Mouse (Mus musculus): ENCODE measurements at regions not wholly inside any gene's neighbourhood (a gene's known extent, or its start where the extent isn't known, plus 50 kb on each side); places are given as distances from the start of the nearest gene placed in this dataset.
"Not testable (repeated sequence)": the region's sequence is repeated elsewhere in the genome, so short reads cannot be mapped to it uniquely, and the experiment has no call there.

- DNase-seq = no peak
These were observed 611.9 kb downstream of the A830018L16Rik start for GRCm38 (mm10) chr1:12025791-12026190.

- DNase-seq = no peak
These were observed 613.5 kb downstream of the A830018L16Rik start for GRCm38 (mm10) chr1:12027442-12027841.

- no peak for DNase-seq
These were observed 614.2 kb downstream of the A830018L16Rik start for GRCm38 (mm10) chr1:12028074-12028473.

- no peak for DNase-seq
These were observed 638.1 kb downstream of the A830018L16Rik start for GRCm38 (mm10) chr1:12051931-12052482.

- no peak for DNase-seq
These were observed 642.1 kb downstream of the A830018L16Rik start for GRCm38 (mm10) chr1:12055865-12056560.

GRCm38 (mm10) chr1:12065016-12065513 is 651.2 kb downstream of the A830018L16Rik start:
- no peak for DNase-seq

GRCm38 (mm10) chr1:12092564-12093504 is 678.9 kb downstream of the A830018L16Rik start:
- no peak for DNase-seq

GRCm38 (mm10) chr1:12115041-12115828 is 701.3 kb downstream of the A830018L16Rik start:
- no peak for DNase-seq

- DNase-seq = no peak
These were observed 703.2 kb downstream of the A830018L16Rik start for GRCm38 (mm10) chr1:12117083-12117482.

GRCm38 (mm10) chr1:12120926-12121325 is 707.0 kb downstream of the A830018L16Rik start:
- no peak for DNase-seq

- DNase-seq = not testable (repeated sequence)
These were observed 712.7 kb downstream of the A830018L16Rik start for GRCm38 (mm10) chr1:12126611-12127010.

- no peak for DNase-seq
These were observed 756.6 kb downstream of the A830018L16Rik start for GRCm38 (mm10) chr1:12170503-12170902.

GRCm38 (mm10) chr1:12189646-12190233 is 775.8 kb downstream of the A830018L16Rik start:
- no peak for DNase-seq

- no peak for DNase-seq
These were observed 778.7 kb downstream of the A830018L16Rik start for GRCm38 (mm10) chr1:12192588-12192987.

- DNase-seq = no peak
These were observed 817.2 kb downstream of the A830018L16Rik start for GRCm38 (mm10) chr1:12231089-12231488.

- no peak for DNase-seq
These were observed 828.2 kb downstream of the A830018L16Rik start for GRCm38 (mm10) chr1:12242090-12242489.

- no peak for DNase-seq
These were observed 868.6 kb downstream of the A830018L16Rik start for GRCm38 (mm10) chr1:12282493-12282892.

GRCm38 (mm10) chr1:12285551-12285950 is 871.6 kb downstream of the A830018L16Rik start:
- DNase-seq = no peak

GRCm38 (mm10) chr1:12286026-12286425 is 872.1 kb downstream of the A830018L16Rik start:
- no peak for DNase-seq

GRCm38 (mm10) chr1:12288521-12288920 is 874.6 kb downstream of the A830018L16Rik start:
- DNase-seq = no peak

GRCm38 (mm10) chr1:12291787-12292186 is 877.9 kb downstream of the A830018L16Rik start:
- DNase-seq = no peak

- DNase-seq = no peak
These were observed 904.1 kb downstream of the A830018L16Rik start for GRCm38 (mm10) chr1:12318029-12318428.
